Mouse (Mus musculus) regulatory T cell (primary cell): ENCODE measurements around the gene Tmigd3.

Experiments
- in situ Hi-C: fragments of 300-600 bp; cut with MboI, MseI; formaldehyde crosslinking; loops from one replicate; pipeline ENCODE4 v1.15.1; 2025; ENCODE audit warnings: high pct_unique_total_duplicates

The Tmigd3 gene

GRCm38 (mm10) chr3:105873451-105874445 is 3.0 kb downstream of the Tmigd3 start:
- in situ Hi-C loops = no loop called here

- in situ Hi-C loops = no loop called here
These were observed 5.3 kb downstream of the Tmigd3 start for GRCm38 (mm10) chr3:105876022-105876421.

- in situ Hi-C loops = no loop called here
These were observed 6.6 kb downstream of the Tmigd3 start for GRCm38 (mm10) chr3:105877252-105877803.

- in situ Hi-C loops = no loop called here
These were observed 7.2 kb downstream of the Tmigd3 start for GRCm38 (mm10) chr3:105877919-105878318.

- in situ Hi-C loops = no loop called here
These were observed 8.0 kb downstream of the Tmigd3 start for GRCm38 (mm10) chr3:105878751-105879150.

GRCm38 (mm10) chr3:105880419-105880818 is 9.7 kb downstream of the Tmigd3 start:
- in situ Hi-C loops = no loop called here

GRCm38 (mm10) chr3:105882105-105882504 is 11.4 kb downstream of the Tmigd3 start:
- in situ Hi-C loops = no loop called here

GRCm38 (mm10) chr3:105883111-105883510 is 12.4 kb downstream of the Tmigd3 start:
- in situ Hi-C loops = no loop called here

- in situ Hi-C loops = no loop called here
These were observed 18.3 kb downstream of the Tmigd3 start for GRCm38 (mm10) chr3:105888961-105889360.

- in situ Hi-C loops = no loop called here
These were observed 19.5 kb downstream of the Tmigd3 start for GRCm38 (mm10) chr3:105890220-105890619.

- in situ Hi-C loops = no loop called here
These were observed 20.4 kb downstream of the Tmigd3 start for GRCm38 (mm10) chr3:105891141-105891540.

- in situ Hi-C loops = no loop called here
These were observed 21.3 kb downstream of the Tmigd3 start for GRCm38 (mm10) chr3:105891760-105892571.

- in situ Hi-C loops = no loop called here
These were observed 22.1 kb downstream of the Tmigd3 start for GRCm38 (mm10) chr3:105892572-105893495.

GRCm38 (mm10) chr3:105893941-105894391 is 23.3 kb downstream of the Tmigd3 start:
- in situ Hi-C loops = no loop called here

- in situ Hi-C loops = loop anchor here (5.0 kb wide), 3 partner anchors 78 to 208 kb away; partner anchors contain the start of gene Ddx20
These were observed 24.2 kb downstream of the Tmigd3 start for GRCm38 (mm10) chr3:105894601-105895592.

- in situ Hi-C loops = loop anchor here (5.0 kb wide), 3 partner anchors 80 to 210 kb away; partner anchors contain the start of gene Ddx20
These were observed 26.1 kb downstream of the Tmigd3 start for GRCm38 (mm10) chr3:105896811-105897210.

- in situ Hi-C loops = loop anchor here (5.0 kb wide), 3 partner anchors 81 to 211 kb away; partner anchors contain the start of gene Ddx20
These were observed 27.6 kb downstream of the Tmigd3 start for GRCm38 (mm10) chr3:105898325-105898724.

GRCm38 (mm10) chr3:105898861-105899260 is 28.2 kb downstream of the Tmigd3 start:
- in situ Hi-C loops = loop anchor here (5.0 kb wide), 3 partner anchors 82 to 212 kb away; partner anchors contain the start of gene Ddx20
